Mouse (Mus musculus): Measurements from ENCODE around the gene Crebl2. TPM values are rescaled to one million over a fixed set of nuclear protein-coding genes. Genes with fewer than 3 reads are reported as not detected.

Crebl2 gene
- 20.6 TPM for polyA plus RNA-seq (2014; fragmentation: Illumina TruSeq; extraction: RNeasy Lipid Tissue Mini Kit (QIAGEN cat#74804))

GRCm38 (mm10) chr6:134829786-134830700 lies at the start of gene Crebl2:
TSS of gene Crebl2 (plus strand) at chr6:134830154.

GRCm38 (mm10) chr6:134792141-134793045 lies 37.6 kb upstream of the Crebl2 start, which contains the start of gene Dusp16:
TSS of gene Dusp16 (minus strand) at chr6:134792625.

GRCm38 (mm10) chr6:134898095-134898965 lies 68.4 kb downstream of the Crebl2 start, which contains the start of gene Gpr19:
TSS of gene Gpr19 (minus strand) at chr6:134898578.

Other genes with a start within 250 kb of the Crebl2 start
- 8.5 TPM for gene Mansc1, start 197.7 kb upstream of the Crebl2 start, polyA plus RNA-seq (2014; fragmentation: Illumina TruSeq; extraction: RNeasy Lipid Tissue Mini Kit (QIAGEN cat#74804))
- gene Borcs5, start 190.6 kb upstream of the Crebl2 start, polyA plus RNA-seq (2014; fragmentation: Illumina TruSeq; extraction: RNeasy Lipid Tissue Mini Kit (QIAGEN cat#74804)), result 4.0 TPM
- gene Dusp16, start 37.5 kb upstream of the Crebl2 start, polyA plus RNA-seq (2014; fragmentation: Illumina TruSeq; extraction: RNeasy Lipid Tissue Mini Kit (QIAGEN cat#74804)), result 48.9 TPM
- 1.8 TPM for gene Gpr19, start 68.4 kb downstream of the Crebl2 start, polyA plus RNA-seq (2014; fragmentation: Illumina TruSeq; extraction: RNeasy Lipid Tissue Mini Kit (QIAGEN cat#74804))
- 235 TPM for gene Cdkn1b, start 90.2 kb downstream of the Crebl2 start, polyA plus RNA-seq (2014; fragmentation: Illumina TruSeq; extraction: RNeasy Lipid Tissue Mini Kit (QIAGEN cat#74804))
- 3.4 TPM for gene Apold1, start 151.6 kb downstream of the Crebl2 start, polyA plus RNA-seq (2014; fragmentation: Illumina TruSeq; extraction: RNeasy Lipid Tissue Mini Kit (QIAGEN cat#74804))
- gene Ddx47, start 181.5 kb downstream of the Crebl2 start, polyA plus RNA-seq (2014; fragmentation: Illumina TruSeq; extraction: RNeasy Lipid Tissue Mini Kit (QIAGEN cat#74804)), result 182 TPM
- not detected for gene Gprc5a, start 235.5 kb downstream of the Crebl2 start, polyA plus RNA-seq (2014; fragmentation: Illumina TruSeq; extraction: RNeasy Lipid Tissue Mini Kit (QIAGEN cat#74804))

Measured in ovary, adult 10 weeks (tissue).